Mouse (Mus musculus) midbrain, embryonic 16.5 days (tissue): ENCODE data around the gene Slc22a14. TPM values are rescaled to one million over a fixed set of nuclear protein-coding genes. Genes with fewer than 3 reads are reported as not detected.

Source experiments
- ATAC-seq: fragments of 200-750 bp; cut with Nextera tagmentation; 2 replicates; pipeline ENCODE4 v1.8.0; 2017; ENCODE audit warnings: moderate TSS enrichment
- H3K27ac ChIP-seq: fragments of 300-500 bp; sonication (generic); 2 replicates; pipeline ENCODE4 v1.5.1; 2014; ENCODE audit warnings: mild to moderate bottlenecking, low read length, mixed read lengths
- H3K27me3 ChIP-seq: fragments of 300-500 bp; sonication (generic); 2 replicates; pipeline ENCODE4 v1.6.1; 2014; ENCODE audit warnings: low read depth, low read length, mixed read lengths; ENCODE audit not compliant: control insufficient read depth, insufficient read depth
- H3K36me3 ChIP-seq: fragments of 300-500 bp; sonication (generic); 2 replicates; pipeline ENCODE4 v1.6.1; 2014; ENCODE audit warnings: mild to moderate bottlenecking, low read length, moderate library complexity, mixed read lengths; ENCODE audit not compliant: control insufficient read depth, insufficient read depth
- H3K4me1 ChIP-seq: fragments of 300-500 bp; sonication (generic); 2 replicates; pipeline ENCODE4 v1.6.1; 2014; ENCODE audit warnings: mild to moderate bottlenecking, low read length, mixed read lengths; ENCODE audit not compliant: control insufficient read depth, insufficient read depth
- H3K4me2 ChIP-seq: fragments of 300-500 bp; sonication (generic); 2 replicates; pipeline ENCODE4 v1.6.1; 2014; ENCODE audit warnings: mild to moderate bottlenecking, low read length, mixed read lengths
- H3K4me3 ChIP-seq: fragments of 300-500 bp; sonication (generic); 2 replicates; pipeline ENCODE4 v1.5.1; 2014; ENCODE audit warnings: low read depth, mild to moderate bottlenecking, low read length, moderate library complexity, mixed read lengths
- H3K9ac ChIP-seq: fragments of 300-500 bp; sonication (generic); 2 replicates; pipeline ENCODE4 v1.6.1; 2014; ENCODE audit warnings: low read depth, low read length, mixed read lengths
- H3K9me3 ChIP-seq: fragments of 300-500 bp; sonication (generic); replicated peaks from 2 replicates; pipeline ENCODE4 v1.6.1; 2014; ENCODE audit warnings: mild to moderate bottlenecking, low read length, mixed read lengths; ENCODE audit not compliant: control insufficient read depth, poor library complexity, severe bottlenecking
- WGBS: fragments of 180-500 bp; shearing (Covaris S2); extraction: QIAGEN DNeasy Blood & Tissue Kit; methylation state at CpG from one replicate; pipeline ENCODE4 v1.1.7; 2014; 5-methylcytosine and 5-hydroxymethylcytosine counted together
- polyA plus RNA-seq: library from polyadenylated mRNA; unstranded; fragments of >200 nt; fragmentation: Nextera tagmentation; extraction: Ambion mirVana; gene quantifications from 2 replicates; pipeline ENCODE4 v1.2.1, GENCODE M21; 2015

Slc22a14 gene
- polyA plus RNA-seq, 1 experiment from 2014 or later, result 0.11 TPM

DNA sequence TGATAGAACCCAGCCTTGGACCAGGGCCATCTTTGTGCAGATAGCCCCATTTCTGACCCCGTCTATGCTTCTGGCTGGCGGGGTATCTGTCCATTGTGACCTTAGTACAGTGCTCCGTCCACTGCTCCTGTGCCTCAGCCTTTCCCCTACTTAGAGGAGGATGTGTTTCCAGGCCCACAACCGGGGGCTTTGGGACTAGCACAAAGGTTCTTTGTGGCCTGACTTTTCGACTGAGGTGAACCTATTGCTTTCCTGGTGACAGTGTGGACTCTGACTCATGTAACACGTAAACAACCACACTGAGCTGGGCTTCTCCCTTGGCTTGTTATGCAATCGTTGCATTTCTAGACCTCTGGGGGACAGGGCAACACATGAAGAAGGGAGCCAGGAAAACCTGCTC lies 200.6 kb downstream of the Slc22a14 start:
- Histone ChIP-seq H3K36me3 (no peaks in the 10 kb centered on the region), H3K4me3 (no peak overlapping the region), H3K9ac (no peak overlapping the region), H3K4me2 (no peak overlapping the region), H3K4me1 (no peaks in the 10 kb centered on the region), H3K9me3 (no peaks in the 10 kb centered on the region), H3K27me3 (no peaks in the 10 kb centered on the region), H3K27ac (no peak overlapping the region)
- WGBS, result 96% methylated on average over 7 of the region's 7 CpGs
- ATAC-seq, result no peak

DNA sequence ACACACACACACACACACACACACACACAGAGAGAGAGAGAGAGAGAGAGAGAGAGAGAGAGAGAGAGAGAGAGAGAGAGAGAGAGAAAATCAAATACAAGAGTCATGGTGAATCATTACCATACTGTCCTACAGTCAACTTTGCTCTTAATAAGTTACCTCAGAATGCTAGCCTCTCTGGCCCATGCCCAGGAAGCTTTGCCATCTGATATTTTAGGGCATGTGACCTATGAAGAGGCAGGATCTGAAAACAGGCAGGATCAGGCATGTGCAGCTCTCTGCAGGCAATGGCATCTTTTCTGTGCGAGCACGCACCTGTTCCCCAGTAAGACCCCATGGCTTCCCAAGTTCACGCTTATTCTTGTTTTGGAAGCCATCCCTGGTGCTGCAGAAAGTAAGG lies 204.7 kb downstream of the Slc22a14 start:
- Histone ChIP-seq H3K9ac (no peak overlapping the region), H3K4me3 (no peak overlapping the region), H3K27ac (no peak overlapping the region), H3K9me3 (no peaks in the 10 kb centered on the region), H3K27me3 (peaks cover 11% of the 10 kb centered on the region), H3K4me1 (no peaks in the 10 kb centered on the region), H3K4me2 (no peak overlapping the region), H3K36me3 (no peaks in the 10 kb centered on the region)
- WGBS, result 91% methylated on average over 3 of the region's 3 CpGs
- ATAC-seq, result no peak

DNA sequence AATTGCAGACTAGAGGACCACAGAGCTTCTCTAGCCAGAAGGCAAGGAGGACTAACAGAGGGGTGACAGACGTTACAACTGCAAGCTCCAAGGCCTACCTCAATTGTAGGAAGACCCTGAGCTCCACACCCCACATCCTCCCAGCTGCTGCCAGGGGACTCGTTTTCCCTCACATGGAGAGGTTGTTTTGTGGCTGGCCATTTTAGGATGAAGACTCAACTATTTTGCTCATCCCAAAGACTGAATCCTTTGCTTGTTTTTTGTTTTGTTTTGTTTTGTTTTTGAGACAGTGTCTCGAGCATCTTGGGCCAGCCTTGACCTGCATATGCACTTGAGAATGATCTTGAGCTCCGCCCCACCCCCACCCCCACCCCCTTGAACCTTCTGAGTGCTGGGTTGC lies 206.5 kb downstream of the Slc22a14 start, which contains the start of gene Gm47289:
Gm47289 (plus strand) TSS at position 301 of the 400 bp plus-strand sequence.
- Histone ChIP-seq H3K4me2 (no peak within 1 kb of the TSS), H3K9ac (no peak within 1 kb of the TSS), H3K27ac (no peak within 1 kb of the TSS), H3K9me3 (no peaks in the 10 kb centered on the region), H3K27me3 (peaks cover 12% of the 10 kb centered on the region), H3K4me1 (no peaks in the 10 kb centered on the region), H3K4me3 (no peak within 1 kb of the TSS), H3K36me3 (no peaks in the 10 kb centered on the region)
- no peak for ATAC-seq
- WGBS, result 58% methylated on average over 4 of the region's 4 CpGs

DNA sequence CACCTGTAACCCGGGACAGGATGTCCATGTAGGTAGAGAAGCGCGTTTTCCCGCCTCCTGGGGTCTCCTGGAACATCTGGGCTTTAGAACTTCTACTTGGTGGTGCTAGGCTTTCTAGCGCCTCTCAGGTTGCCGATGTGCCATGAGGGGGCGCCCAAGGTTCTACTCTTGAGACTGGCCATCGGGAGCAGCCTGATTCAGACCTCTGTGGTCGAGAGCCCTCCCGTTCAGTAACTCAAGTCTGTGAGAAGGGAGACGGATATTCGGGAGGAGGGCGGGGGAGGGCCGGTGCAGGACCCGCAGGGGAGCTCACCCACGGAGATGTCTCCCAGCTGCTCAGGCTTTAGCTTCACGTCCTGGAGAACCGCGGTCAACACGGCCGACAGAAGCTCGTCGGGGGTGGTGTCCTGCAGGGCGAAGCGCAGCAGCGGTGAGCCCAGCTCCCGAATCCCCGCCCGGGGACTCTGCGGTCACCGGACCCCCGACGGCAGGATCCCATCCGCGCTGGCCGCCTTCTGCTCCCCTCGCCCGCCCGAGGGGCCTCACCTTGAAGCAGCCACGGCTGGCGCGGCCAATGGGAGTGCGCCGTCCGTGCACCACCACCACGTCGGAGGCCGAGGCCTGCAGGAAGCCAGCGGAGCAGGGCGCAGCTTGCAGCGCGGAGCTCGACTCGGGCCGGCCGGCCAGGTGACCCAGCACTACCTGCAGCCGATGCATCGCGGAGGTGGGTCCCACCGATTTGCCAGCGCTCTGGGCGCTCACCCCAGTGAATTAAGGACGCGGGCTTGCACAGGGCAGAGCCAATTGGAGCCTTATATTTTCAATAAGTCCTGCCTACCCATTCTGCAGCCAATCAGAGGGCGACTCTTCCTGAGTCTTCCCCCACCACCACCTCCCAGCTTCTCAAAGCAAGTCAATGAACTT lies 208.8 kb downstream of the Slc22a14 start, which contains the start of gene Acaa1b:
Acaa1b (minus strand) TSS at position 816 of the 924 bp plus-strand sequence.
- peak; percentile 94 for ATAC-seq
- H3K4me3 ChIP-seq, result peak within 1 kb of the TSS; percentile 53
- peaks cover 12% of the 10 kb centered on the region for H3K27me3 ChIP-seq
- no peak within 1 kb of the TSS for H3K27ac ChIP-seq
- H3K4me1 ChIP-seq, result no peaks in the 10 kb centered on the region
- no peaks in the 10 kb centered on the region for H3K36me3 ChIP-seq
- peak within 1 kb of the TSS; percentile 62 for H3K9ac ChIP-seq
- peak within 1 kb of the TSS; percentile 54 for H3K4me2 ChIP-seq
- 1% methylated on average over 51 of the region's 65 CpGs for WGBS
- no peaks in the 10 kb centered on the region for H3K9me3 ChIP-seq

DNA sequence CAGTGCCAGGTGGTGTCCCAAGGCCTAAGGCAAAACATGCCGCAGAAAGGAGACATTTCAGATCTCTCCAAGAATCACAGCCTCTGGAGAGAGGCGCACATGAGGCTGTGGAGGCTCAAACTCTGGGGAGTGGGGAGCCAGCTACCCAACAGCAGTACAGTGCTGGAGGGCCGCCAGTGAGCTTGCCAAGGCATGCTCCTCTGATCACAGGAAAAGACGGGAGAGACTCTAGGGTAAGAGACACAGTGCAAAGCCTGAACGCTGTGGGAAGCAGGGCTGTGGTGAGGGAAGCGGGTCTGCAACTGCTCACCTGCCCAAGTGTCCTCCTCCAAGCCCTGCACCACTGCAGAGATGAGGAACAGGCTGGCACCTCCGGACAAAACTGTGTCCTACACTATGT lies 209.5 kb downstream of the Slc22a14 start:
- WGBS, result 62% methylated on average over 7 of the region's 7 CpGs
- Histone ChIP-seq H3K4me1 (no peaks in the 10 kb centered on the region), H3K36me3 (no peaks in the 10 kb centered on the region), H3K27me3 (peaks cover 12% of the 10 kb centered on the region), H3K4me2 (peak overlapping the region; percentile 54; the same call in 1 of the 2 replicates), H3K9me3 (no peaks in the 10 kb centered on the region), H3K4me3 (no peak overlapping the region), H3K27ac (no peak overlapping the region), H3K9ac (no peak overlapping the region)
- no peak; the same call in 1 of the 2 replicates for ATAC-seq

DNA sequence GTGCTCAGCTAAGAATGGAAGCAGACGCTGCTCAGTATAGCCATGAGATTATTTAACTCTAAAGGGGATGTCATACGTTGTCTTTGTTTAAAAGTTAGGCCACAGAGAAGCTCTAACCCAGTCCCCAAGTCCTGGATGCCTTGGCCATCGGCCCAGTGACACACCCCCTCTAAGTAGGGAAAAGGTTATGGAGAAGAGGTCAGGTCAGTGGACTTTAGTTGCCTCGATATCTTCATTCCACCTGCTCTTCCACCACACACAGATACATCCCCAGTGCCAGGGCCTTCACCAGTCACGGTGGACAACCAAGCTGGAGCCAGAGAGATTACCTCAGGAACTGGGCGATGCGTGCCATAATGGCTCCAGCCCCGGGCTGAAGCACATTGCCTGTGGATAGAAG lies 209.9 kb downstream of the Slc22a14 start:
- WGBS, result 86% methylated on average over 8 of the region's 8 CpGs
- no peak for ATAC-seq
- no peaks in the 10 kb centered on the region for H3K36me3 ChIP-seq
- no peak overlapping the region for H3K4me3 ChIP-seq
- no peaks in the 10 kb centered on the region for H3K9me3 ChIP-seq
- no peak overlapping the region for H3K9ac ChIP-seq
- no peak overlapping the region for H3K4me2 ChIP-seq
- no peaks in the 10 kb centered on the region for H3K4me1 ChIP-seq
- H3K27me3 ChIP-seq, result peaks cover 12% of the 10 kb centered on the region
- no peak overlapping the region for H3K27ac ChIP-seq

DNA sequence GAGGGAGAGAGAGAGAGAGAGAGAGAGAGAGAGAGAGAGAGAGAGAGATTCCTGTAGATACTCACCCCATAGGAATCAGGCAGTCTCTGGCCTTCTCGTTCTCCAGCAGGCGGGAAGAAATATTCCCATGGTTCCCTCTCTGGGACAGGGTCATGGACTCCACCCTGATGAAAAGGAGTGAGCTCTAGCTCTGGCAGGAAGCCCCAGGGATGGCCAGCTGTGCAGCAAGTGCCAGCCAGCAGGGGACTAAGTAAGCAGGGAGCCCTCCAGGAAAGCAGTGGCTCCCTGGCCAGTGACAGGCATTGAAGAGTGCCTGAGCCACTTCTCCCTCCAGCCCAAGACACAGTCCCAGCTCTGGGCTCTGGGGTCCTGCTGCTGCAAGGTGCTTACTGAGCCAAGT lies 213.6 kb downstream of the Slc22a14 start:
- Histone ChIP-seq H3K9me3 (no peaks in the 10 kb centered on the region), H3K27ac (no peak overlapping the region), H3K9ac (no peak overlapping the region), H3K36me3 (no peaks in the 10 kb centered on the region), H3K4me2 (no peak overlapping the region), H3K4me1 (no peaks in the 10 kb centered on the region), H3K27me3 (peaks cover 6% of the 10 kb centered on the region), H3K4me3 (no peak overlapping the region)
- 69% methylated on average over 2 of the region's 2 CpGs for WGBS
- ATAC-seq, result no peak

DNA sequence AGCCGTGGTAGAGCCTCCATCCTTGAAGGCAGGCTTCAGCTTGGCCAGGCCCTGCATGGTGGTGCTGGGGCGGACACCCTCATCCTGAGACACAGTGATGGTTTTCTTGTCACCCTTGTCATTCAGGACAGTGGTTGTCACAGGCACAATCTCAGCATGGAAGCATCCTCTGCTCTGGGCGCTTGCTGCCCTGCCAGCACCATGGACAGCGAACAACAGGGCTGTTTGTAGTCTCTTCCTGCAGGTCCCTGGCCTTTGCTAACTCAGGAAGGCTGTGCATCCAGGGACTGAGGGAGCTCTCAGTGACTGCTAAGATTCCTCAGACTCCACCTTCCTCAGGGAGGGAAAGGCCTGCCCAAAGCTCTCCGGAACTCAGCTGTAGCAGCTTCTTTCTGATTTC lies 215.8 kb downstream of the Slc22a14 start:
- no peaks in the 10 kb centered on the region for H3K4me1 ChIP-seq
- no peak overlapping the region for H3K4me2 ChIP-seq
- no peak overlapping the region for H3K4me3 ChIP-seq
- 29% methylated on average over 5 of the region's 5 CpGs for WGBS
- H3K27ac ChIP-seq, result no peak overlapping the region
- no peaks in the 10 kb centered on the region for H3K9me3 ChIP-seq
- no peak for ATAC-seq
- no peaks in the 10 kb centered on the region for H3K27me3 ChIP-seq
- no peaks in the 10 kb centered on the region for H3K36me3 ChIP-seq
- H3K9ac ChIP-seq, result no peak overlapping the region

DNA sequence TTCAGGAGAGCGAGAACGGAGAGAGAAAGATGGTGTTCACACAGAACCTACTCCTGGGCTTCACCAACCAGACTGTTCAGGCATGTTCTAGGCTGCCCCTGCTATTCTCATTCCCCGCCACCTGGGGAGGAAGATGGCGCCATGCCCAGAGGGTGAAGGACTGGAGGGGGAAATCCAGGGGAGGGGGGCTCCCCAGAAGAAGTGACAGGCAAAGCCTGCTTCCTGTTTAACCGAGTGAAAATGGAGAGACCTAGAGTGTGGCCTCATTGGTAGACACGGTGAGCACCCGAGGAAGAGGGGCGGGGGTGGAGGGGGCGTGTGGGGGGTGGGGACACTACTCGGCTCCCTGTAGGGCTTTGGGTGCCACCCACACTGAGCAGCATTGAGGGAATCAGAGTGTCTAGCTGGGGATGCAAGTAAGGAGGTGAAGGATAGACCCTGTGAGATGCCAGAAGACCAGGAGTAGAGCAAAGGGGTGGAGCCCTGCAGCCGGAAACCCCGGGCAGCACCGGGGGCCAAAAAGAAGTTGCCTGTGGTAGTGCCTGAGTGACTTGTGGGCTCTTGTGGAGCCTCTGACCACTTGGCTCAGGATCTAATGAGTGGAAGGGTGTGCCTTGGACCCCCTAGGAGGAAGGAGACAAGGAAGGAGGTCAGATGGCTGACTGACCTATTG lies 219.1 kb downstream of the Slc22a14 start:
- no peaks in the 10 kb centered on the region for H3K4me1 ChIP-seq
- H3K36me3 ChIP-seq, result no peaks in the 10 kb centered on the region
- H3K4me3 ChIP-seq, result no peak overlapping the region
- no peak for ATAC-seq
- WGBS, result 78% methylated on average over 12 of the region's 13 CpGs
- no peaks in the 10 kb centered on the region for H3K27me3 ChIP-seq
- no peak overlapping the region for H3K9ac ChIP-seq
- no peak overlapping the region for H3K27ac ChIP-seq
- no peak overlapping the region for H3K4me2 ChIP-seq
- no peaks in the 10 kb centered on the region for H3K9me3 ChIP-seq
